Mouse (Mus musculus) hindbrain, embryonic 13.5 days (tissue): Measurements from ENCODE around the gene Oprm1. TPM values are rescaled to one million over a fixed set of nuclear protein-coding genes. Genes with fewer than 3 reads are reported as not detected.

Experiments used
- ATAC-seq: fragments of 200-750 bp; cut with Nextera tagmentation; 2 replicates; pipeline ENCODE4 v1.8.0; 2017; ENCODE audit warnings: moderate TSS enrichment; ENCODE audit not compliant: low FRiP score
- H3K27ac ChIP-seq: fragments of 300-500 bp; sonication (generic); 2 replicates; pipeline ENCODE4 v1.5.1; 2015; ENCODE audit warnings: inconsistent platforms, mild to moderate bottlenecking, moderate library complexity
- H3K27me3 ChIP-seq: fragments of 300-500 bp; sonication (generic); 2 replicates; pipeline ENCODE4 v1.6.1; 2015; ENCODE audit warnings: mild to moderate bottlenecking, inconsistent platforms
- H3K36me3 ChIP-seq: fragments of 300-500 bp; sonication (generic); 2 replicates; pipeline ENCODE4 v1.6.1; 2015; ENCODE audit warnings: mild to moderate bottlenecking, inconsistent platforms
- H3K4me1 ChIP-seq: fragments of 300-500 bp; sonication (generic); replicated peaks from 2 replicates; pipeline ENCODE4 v1.6.1; 2015; ENCODE audit warnings: inconsistent platforms
- H3K4me2 ChIP-seq: fragments of 300-500 bp; sonication (generic); 2 replicates; pipeline ENCODE4 v1.6.1; 2015; ENCODE audit warnings: inconsistent platforms, mild to moderate bottlenecking, moderate library complexity
- H3K4me3 ChIP-seq: fragments of 300-500 bp; sonication (generic); 2 replicates; pipeline ENCODE4 v1.5.1; 2015; ENCODE audit warnings: mild to moderate bottlenecking, inconsistent platforms
- H3K9ac ChIP-seq: fragments of 300-500 bp; sonication (generic); 2 replicates; pipeline ENCODE4 v1.6.1; 2015; ENCODE audit warnings: mild to moderate bottlenecking, inconsistent platforms
- H3K9me3 ChIP-seq: fragments of 300-500 bp; sonication (generic); 2 replicates; pipeline ENCODE4 v1.6.1; 2016; ENCODE audit warnings: inconsistent platforms
- WGBS: fragments of 180-500 bp; shearing (Covaris S2); methylation state at CpG from one replicate; pipeline ENCODE4 v1.1.7; 2015; 5-methylcytosine and 5-hydroxymethylcytosine counted together
- polyA plus RNA-seq: library from polyadenylated mRNA; unstranded; fragments of >200 nt; fragmentation: Nextera tagmentation; extraction: Ambion mirVana; gene quantifications from 2 replicates; pipeline ENCODE4 v1.2.1, GENCODE M21; 2015

The Oprm1 gene
- polyA plus RNA-seq, 1 experiment from 2014 or later = 1.2 TPM

DNA sequence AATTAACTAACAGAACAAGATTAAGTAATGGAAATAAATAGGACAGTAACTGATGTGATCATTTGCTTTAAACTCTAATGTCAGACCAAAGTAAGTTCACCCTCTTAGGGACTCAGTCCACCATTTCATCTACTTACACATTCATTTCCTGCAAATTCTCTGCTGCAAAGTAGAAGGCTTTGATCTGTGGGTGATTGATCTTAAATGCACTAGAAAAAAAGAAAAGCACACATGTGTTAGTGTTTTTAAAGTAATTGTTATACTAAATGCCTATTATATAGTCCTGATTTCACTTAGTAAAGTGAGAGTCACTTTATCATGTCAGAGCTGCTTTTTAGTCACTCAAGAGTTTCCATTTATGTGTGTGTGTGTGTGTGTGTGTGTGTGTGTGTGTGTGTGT lies 196.2 kb downstream of the Oprm1 start:
- no peak for ATAC-seq
- H3K4me1 ChIP-seq = no peaks in the 10 kb centered on the region
- no peaks in the 10 kb centered on the region for H3K9me3 ChIP-seq
- H3K27ac ChIP-seq = no peak overlapping the region
- no peak overlapping the region for H3K4me2 ChIP-seq
- H3K36me3 ChIP-seq = no peaks in the 10 kb centered on the region
- no peak overlapping the region for H3K9ac ChIP-seq
- no peak overlapping the region for H3K4me3 ChIP-seq
- H3K27me3 ChIP-seq = no peaks in the 10 kb centered on the region

DNA sequence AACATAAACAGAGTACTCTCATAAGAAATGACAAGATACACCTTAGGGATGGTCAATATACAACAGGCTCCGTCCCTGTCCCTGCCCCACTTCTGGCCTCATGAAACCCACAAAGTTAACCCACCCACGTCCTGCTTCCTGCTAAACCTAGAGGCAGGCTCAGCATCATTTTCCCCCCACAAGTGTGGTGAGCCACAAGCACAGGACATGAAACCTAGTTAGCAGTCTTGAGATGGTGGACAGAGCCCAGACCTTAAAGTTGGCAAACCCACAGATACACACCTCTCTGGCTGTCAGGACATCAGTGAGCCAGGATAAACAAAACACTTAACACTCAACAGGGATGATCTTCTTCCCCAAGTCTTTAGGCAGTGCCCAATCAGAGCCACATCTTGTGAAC lies 198.1 kb downstream of the Oprm1 start:
- no peaks in the 10 kb centered on the region for H3K36me3 ChIP-seq
- H3K4me2 ChIP-seq = no peak overlapping the region
- no peak overlapping the region for H3K27ac ChIP-seq
- no peak overlapping the region for H3K9ac ChIP-seq
- H3K9me3 ChIP-seq = no peaks in the 10 kb centered on the region
- no peaks in the 10 kb centered on the region for H3K27me3 ChIP-seq
- 93% methylated on average over 2 of the region's 2 CpGs for WGBS
- no peaks in the 10 kb centered on the region for H3K4me1 ChIP-seq
- ATAC-seq = no peak
- H3K4me3 ChIP-seq = no peak overlapping the region

DNA sequence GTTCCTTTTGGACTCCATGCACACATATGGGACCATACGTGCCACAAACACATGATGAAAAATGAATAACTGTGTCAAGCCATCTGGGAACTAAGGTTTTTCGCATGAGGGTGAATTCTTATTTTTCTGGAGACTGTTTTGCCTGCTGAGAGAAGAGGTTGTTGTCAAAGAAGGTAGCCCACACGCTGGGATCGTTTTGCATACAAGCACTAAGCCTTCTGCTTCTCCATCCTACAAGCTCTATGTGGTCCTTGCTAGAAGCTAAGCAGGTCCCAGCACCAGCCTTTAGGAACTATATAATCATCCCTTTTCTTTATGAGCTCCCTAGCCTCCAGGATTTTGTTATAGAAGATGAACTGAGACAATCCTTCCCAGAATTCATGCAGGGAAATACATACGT lies 200.5 kb downstream of the Oprm1 start:
- H3K27me3 ChIP-seq = no peaks in the 10 kb centered on the region
- H3K27ac ChIP-seq = no peak overlapping the region
- no peak overlapping the region for H3K4me3 ChIP-seq
- H3K4me1 ChIP-seq = no peaks in the 10 kb centered on the region
- no peak for ATAC-seq
- H3K4me2 ChIP-seq = no peak overlapping the region
- H3K36me3 ChIP-seq = no peaks in the 10 kb centered on the region
- no peak overlapping the region for H3K9ac ChIP-seq
- H3K9me3 ChIP-seq = no peaks in the 10 kb centered on the region
- WGBS = 77% methylated on average over 5 of the region's 5 CpGs

DNA sequence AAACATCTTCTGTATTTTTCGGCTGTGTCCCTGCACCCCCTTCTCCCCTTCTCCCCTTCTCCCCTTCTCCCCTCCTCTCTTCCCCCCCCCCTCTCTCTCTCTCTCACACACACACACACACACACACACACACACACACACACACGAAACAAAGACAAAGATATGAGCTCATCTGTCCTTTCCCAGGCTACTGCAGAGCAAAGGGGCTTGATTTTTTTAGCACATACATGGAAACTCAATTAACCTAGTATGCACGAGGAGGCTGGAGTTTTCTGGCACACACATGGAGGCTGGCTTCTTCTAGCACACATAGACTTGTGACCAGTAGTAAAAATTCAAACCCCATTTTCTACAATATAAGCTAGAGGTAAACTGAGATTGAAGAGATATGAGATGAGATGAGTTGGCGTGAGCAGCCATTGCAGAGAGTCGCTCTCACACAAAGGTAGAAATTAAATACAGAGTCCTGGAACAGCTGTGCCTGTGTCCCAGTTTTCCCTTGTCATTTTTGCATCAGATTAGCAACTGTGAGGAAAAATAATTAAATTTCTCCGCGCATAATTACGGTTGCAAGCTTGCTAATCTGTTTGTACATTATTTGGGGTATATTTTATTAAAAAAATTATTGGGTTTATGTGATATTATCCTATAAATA lies 209.4 kb downstream of the Oprm1 start:
- ATAC-seq = peak; percentile 68
- 0 out of 2 replicates have a peak overlapping the region, but pooled peaks have one; percentile 12 for H3K27ac ChIP-seq
- 73% methylated on average over 8 of the region's 8 CpGs for WGBS

DNA sequence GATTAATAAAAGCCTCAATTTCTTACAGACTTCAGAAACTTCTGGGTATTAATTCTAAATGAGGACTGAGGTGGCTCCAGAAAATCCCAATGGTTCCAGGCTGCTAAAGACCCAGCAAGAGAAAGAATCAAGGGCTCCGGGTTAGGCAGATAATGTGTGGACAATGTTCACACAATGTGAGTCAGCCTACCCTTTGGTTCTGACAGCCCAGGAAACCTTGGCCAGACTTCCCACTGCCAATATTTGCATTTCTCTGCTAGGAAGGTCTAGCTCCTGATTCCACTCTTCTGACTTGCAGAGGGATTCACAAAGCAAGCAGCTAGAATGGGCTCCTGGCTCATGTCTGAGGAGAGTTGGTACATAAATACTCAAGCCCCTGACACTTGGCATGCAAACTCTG lies 210.0 kb downstream of the Oprm1 start:
- no peak overlapping the region for H3K4me2 ChIP-seq
- H3K9ac ChIP-seq = no peak overlapping the region
- no peaks in the 10 kb centered on the region for H3K4me1 ChIP-seq
- H3K36me3 ChIP-seq = no peaks in the 10 kb centered on the region
- H3K9me3 ChIP-seq = no peaks in the 10 kb centered on the region
- ATAC-seq = no peak
- H3K27me3 ChIP-seq = no peaks in the 10 kb centered on the region
- 79% methylated on average over 1 of the region's 1 CpGs for WGBS
- 0 out of 2 replicates have a peak overlapping the region, but pooled peaks have one; percentile 35 for H3K27ac ChIP-seq
- no peak overlapping the region for H3K4me3 ChIP-seq

More for the DNA sequence above, 209.4 kb downstream of the Oprm1 start:
- no peaks in the 10 kb centered on the region for H3K27me3 ChIP-seq
- no peak overlapping the region for H3K4me2 ChIP-seq
- no peaks in the 10 kb centered on the region for H3K4me1 ChIP-seq
- no peaks in the 10 kb centered on the region for H3K36me3 ChIP-seq
- no peak overlapping the region for H3K4me3 ChIP-seq
- no peaks in the 10 kb centered on the region for H3K9me3 ChIP-seq
- no peak overlapping the region for H3K9ac ChIP-seq

DNA sequence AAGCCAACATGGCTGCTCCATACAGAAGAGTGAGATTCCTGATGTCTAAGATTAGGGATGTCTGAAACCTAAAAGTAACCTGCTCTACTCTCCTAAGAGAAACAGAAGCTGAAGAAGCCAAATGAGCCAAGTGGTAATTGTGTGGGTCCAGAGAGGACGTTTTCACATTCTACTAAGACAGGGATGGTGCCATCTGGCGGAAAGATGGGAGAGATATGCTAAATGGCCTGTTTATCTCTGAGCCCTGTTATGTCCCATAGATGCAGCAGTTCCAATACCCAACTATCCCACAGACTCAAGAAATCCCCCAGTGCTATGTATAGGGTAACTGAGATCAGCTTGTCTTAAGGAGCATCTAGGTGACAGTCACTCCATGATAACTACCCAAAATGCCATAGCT lies 219.5 kb downstream of the Oprm1 start:
- 87% methylated on average over 2 of the region's 2 CpGs for WGBS
- no peaks in the 10 kb centered on the region for H3K36me3 ChIP-seq
- no peaks in the 10 kb centered on the region for H3K27me3 ChIP-seq
- no peak overlapping the region for H3K27ac ChIP-seq
- no peak for ATAC-seq
- no peak overlapping the region for H3K9ac ChIP-seq
- no peak overlapping the region for H3K4me3 ChIP-seq
- H3K4me2 ChIP-seq = no peak overlapping the region
- H3K4me1 ChIP-seq = peaks cover 3% of the 10 kb centered on the region; the same call in 1 of the 2 replicates
- H3K9me3 ChIP-seq = no peaks in the 10 kb centered on the region

DNA sequence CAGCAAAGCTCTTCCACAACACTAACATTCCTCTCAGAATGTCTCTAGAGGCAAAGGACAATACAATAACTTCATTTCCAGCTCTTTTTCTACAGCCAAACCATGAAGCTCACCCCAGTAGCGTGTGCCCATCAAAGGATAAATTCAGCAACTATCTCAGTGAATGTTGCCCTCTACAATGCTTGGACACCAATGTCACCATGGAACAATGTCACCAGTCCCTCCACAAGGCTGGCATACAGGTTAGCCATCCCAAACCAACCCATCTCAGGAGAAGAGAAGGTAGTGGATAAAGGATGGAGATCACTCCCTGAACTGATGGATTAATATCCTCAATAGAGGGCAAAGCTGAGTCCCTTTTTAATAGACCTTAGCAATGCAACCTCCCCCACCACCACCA lies 220.4 kb downstream of the Oprm1 start:
- no peak overlapping the region for H3K4me3 ChIP-seq
- H3K4me1 ChIP-seq = peaks cover 3% of the 10 kb centered on the region; the same call in 1 of the 2 replicates
- no peaks in the 10 kb centered on the region for H3K36me3 ChIP-seq
- no peak overlapping the region for H3K4me2 ChIP-seq
- H3K9ac ChIP-seq = no peak overlapping the region
- 92% methylated on average over 1 of the region's 1 CpGs for WGBS
- 0 out of 2 replicates have a peak, but pooled peaks have one; percentile 15 for ATAC-seq
- no peak overlapping the region for H3K27ac ChIP-seq
- H3K9me3 ChIP-seq = no peaks in the 10 kb centered on the region
- H3K27me3 ChIP-seq = no peaks in the 10 kb centered on the region

DNA sequence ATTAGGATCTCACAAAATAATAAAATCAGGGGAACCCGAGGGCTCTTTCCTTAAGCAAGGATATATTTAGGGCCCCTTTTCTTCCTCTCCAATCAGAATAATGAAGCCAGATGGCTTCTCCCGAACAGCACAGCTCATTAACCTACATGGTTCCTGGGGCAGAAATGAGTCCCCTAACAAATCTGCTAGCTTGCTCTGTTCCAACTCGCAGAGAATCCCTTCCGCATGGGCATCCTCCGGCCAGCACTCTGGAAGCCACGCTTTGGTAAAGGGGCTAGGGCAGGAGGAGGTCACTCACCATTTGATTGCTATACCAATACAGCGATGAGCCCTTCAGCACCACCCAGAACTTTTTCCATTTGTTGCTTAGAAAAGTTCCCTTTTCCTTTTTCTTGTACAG lies 220.9 kb downstream of the Oprm1 start:
- Histone ChIP-seq H3K4me1 (peaks cover 3% of the 10 kb centered on the region; the same call in 1 of the 2 replicates), H3K27me3 (no peaks in the 10 kb centered on the region), H3K36me3 (no peaks in the 10 kb centered on the region), H3K4me3 (no peak overlapping the region), H3K27ac (peak overlapping the region; percentile 36; the same call in 1 of the 2 replicates), H3K9ac (no peak overlapping the region), H3K9me3 (no peaks in the 10 kb centered on the region), H3K4me2 (peak overlapping the region; percentile 46; the same call in 1 of the 2 replicates)
- peak; percentile 70 for ATAC-seq
- 67% methylated on average over 7 of the region's 7 CpGs for WGBS

DNA sequence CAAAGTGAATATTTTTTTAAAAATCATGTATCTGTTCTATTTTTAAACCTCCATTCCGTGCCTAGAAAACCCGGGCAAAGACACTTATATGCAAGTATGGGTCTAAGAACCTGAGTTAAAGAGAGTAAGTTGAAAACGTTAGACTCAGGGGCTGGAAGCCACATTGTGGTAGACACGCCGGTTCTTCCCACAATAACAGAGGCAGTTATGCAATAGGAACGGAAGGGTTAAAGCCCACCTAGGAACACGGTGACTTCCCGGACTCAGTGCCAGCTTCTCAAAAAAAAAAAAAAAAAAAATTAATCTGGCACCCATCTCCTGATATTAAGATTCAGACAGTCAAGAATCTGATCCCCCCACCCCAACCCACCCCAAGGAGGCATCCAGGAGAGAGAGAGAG lies 221.5 kb downstream of the Oprm1 start:
- no peak for ATAC-seq
- peak overlapping the region; percentile 13; the same call in 1 of the 2 replicates for H3K27ac ChIP-seq
- H3K27me3 ChIP-seq = no peaks in the 10 kb centered on the region
- no peaks in the 10 kb centered on the region for H3K36me3 ChIP-seq
- H3K4me3 ChIP-seq = peak overlapping the region; percentile 27
- H3K9ac ChIP-seq = no peak overlapping the region
- H3K9me3 ChIP-seq = no peaks in the 10 kb centered on the region
- WGBS = 66% methylated on average over 8 of the region's 8 CpGs
- H3K4me2 ChIP-seq = peak overlapping the region; percentile 46
- peaks cover 3% of the 10 kb centered on the region; the same call in 1 of the 2 replicates for H3K4me1 ChIP-seq

DNA sequence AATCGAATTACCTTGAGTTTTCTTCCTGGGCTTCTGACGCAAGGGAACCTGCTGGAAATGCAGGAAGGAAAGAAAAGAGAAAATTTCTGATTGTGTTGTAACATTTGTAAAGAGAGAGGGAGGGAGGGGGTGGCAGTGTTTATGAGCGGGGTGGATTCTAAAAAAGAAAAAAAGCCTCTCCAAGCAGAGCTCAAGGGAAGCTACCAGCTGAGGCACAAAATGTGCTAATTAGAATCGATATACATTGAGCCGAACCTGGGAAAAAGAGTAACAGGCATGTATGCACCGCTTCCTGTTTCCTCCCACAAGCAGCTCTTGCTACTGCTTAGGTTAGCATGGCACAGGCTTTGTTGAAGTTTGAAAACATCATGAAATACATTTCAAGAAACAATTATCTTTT lies 221.9 kb downstream of the Oprm1 start:
- ATAC-seq = no peak
- H3K4me2 ChIP-seq = peak overlapping the region; percentile 46
- H3K9ac ChIP-seq = no peak overlapping the region
- peak overlapping the region; percentile 13; the same call in 1 of the 2 replicates for H3K27ac ChIP-seq
- WGBS = 30% methylated on average over 6 of the region's 6 CpGs
- H3K27me3 ChIP-seq = no peaks in the 10 kb centered on the region
- H3K9me3 ChIP-seq = no peaks in the 10 kb centered on the region
- H3K4me3 ChIP-seq = peak overlapping the region; percentile 27
- H3K4me1 ChIP-seq = peaks cover 3% of the 10 kb centered on the region; the same call in 1 of the 2 replicates
- no peaks in the 10 kb centered on the region for H3K36me3 ChIP-seq

DNA sequence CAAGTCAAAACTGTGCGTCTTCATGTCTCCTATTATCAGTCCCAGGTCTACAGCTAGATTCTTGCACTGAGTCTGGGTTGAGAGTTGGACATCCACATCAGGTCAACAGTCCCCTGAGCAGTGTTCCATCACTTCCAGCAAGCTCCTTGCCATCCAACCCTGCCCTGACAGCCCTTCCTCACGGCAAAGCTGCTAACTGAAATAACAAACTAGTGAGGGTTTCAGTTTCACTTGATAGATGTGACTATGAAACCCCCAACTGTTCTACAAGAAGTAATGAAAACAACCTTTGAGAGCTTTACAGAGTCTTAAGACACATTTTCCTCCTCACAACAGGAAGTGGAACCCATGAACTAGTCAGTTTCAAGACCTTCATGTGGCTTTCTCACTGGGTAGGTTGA lies 224.4 kb downstream of the Oprm1 start:
- Histone ChIP-seq H3K4me2 (no peak overlapping the region), H3K4me3 (no peak overlapping the region), H3K4me1 (peaks cover 3% of the 10 kb centered on the region; the same call in 1 of the 2 replicates), H3K9me3 (no peaks in the 10 kb centered on the region), H3K27me3 (no peaks in the 10 kb centered on the region), H3K9ac (no peak overlapping the region), H3K27ac (no peak overlapping the region), H3K36me3 (no peaks in the 10 kb centered on the region)
- no peak for ATAC-seq
- WGBS = 81% methylated on average over 2 of the region's 2 CpGs

DNA sequence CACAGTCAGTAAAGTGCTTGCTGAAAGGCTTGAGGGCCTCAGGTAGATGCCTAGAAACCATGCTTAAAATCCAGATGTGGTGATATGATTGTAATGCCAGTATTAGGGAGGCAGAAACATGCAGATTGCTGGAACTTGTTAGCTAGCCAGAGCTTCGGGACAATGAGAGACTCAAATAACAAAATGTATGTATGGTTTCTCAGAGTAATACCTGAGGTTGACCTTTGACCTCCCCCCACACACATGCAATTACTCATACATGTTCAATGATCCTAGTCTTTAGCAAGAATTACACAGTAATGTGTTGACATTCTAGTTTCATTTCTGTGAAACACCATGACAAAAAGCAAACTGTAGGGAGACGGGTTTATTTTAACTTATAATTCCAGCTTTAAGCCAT lies 225.1 kb downstream of the Oprm1 start:
- no peak for ATAC-seq
- Histone ChIP-seq H3K9ac (no peak overlapping the region), H3K27me3 (no peaks in the 10 kb centered on the region), H3K4me3 (no peak overlapping the region), H3K27ac (no peak overlapping the region), H3K36me3 (no peaks in the 10 kb centered on the region), H3K4me1 (peaks cover 3% of the 10 kb centered on the region; the same call in 1 of the 2 replicates), H3K9me3 (no peaks in the 10 kb centered on the region), H3K4me2 (no peak overlapping the region)
- WGBS = 94% methylated on average over 2 of the region's 2 CpGs

DNA sequence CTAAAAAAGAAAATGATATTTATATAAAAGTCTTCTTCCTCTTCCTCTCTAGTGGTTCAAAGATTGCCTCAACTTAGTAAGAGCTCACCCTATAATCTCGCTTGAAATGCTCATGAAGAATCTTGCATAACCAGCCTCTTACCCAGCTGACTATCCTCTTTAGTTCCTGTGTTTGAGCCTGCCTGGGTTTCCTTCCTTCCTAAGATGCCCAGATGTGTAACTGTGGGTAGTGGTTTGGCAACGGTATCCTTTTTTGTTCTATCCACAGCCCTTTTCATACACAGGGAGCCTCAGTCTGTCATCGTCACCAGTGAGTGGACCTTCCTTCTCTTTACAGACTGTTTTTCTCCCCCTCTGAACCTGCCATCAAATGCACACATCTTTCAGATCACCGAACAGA lies 227.9 kb downstream of the Oprm1 start:
- H3K27me3 ChIP-seq = no peaks in the 10 kb centered on the region
- WGBS = 90% methylated on average over 4 of the region's 4 CpGs
- H3K9ac ChIP-seq = no peak overlapping the region
- no peaks in the 10 kb centered on the region for H3K36me3 ChIP-seq
- H3K4me1 ChIP-seq = no peaks in the 10 kb centered on the region
- no peak for ATAC-seq
- H3K9me3 ChIP-seq = no peaks in the 10 kb centered on the region
- H3K27ac ChIP-seq = no peak overlapping the region
- H3K4me2 ChIP-seq = no peak overlapping the region
- no peak overlapping the region for H3K4me3 ChIP-seq
